Mouse (Mus musculus): ENCODE measurements around the gene Tuba3a. TPM values are rescaled to one million over a fixed set of nuclear protein-coding genes. Genes with fewer than 3 reads are reported as not detected.

The Tuba3a gene
- polyA plus RNA-seq, 1 experiment from 2014 or later: not detected

GRCm38 (mm10) chr6:125302231-125302982 is 16.6 kb upstream of the Tuba3a start:
- H3K36me3 ChIP-seq (ENCODE audit: control insufficient read depth, insufficient read depth, low read length): no peaks in the 10 kb centered on the region
- no peak overlapping the region for H3K9ac ChIP-seq (ENCODE audit: low read length)
- no peak overlapping the region for H3K4me3 ChIP-seq (ENCODE audit: low read depth, low read length)
- no peaks in the 10 kb centered on the region for H3K4me1 ChIP-seq (replicated peaks; ENCODE audit: control insufficient read depth, insufficient read depth, low read length)
- H3K27ac ChIP-seq (ENCODE audit: low read depth, low read length): no peak overlapping the region
- no peak for ATAC-seq (replicated peaks; ENCODE audit: low FRiP score)
- H3K27me3 ChIP-seq (ENCODE audit: control insufficient read depth, insufficient read depth, low read length): no peaks in the 10 kb centered on the region
- H3K4me2 ChIP-seq (ENCODE audit: low read depth, low read length, severe bottlenecking): no peak overlapping the region
- WGBS: 90% methylated on average over 24 of the region's 24 CpGs
- H3K9me3 ChIP-seq (ENCODE audit: control insufficient read depth, low read length): no peaks in the 10 kb centered on the region
- no peak for DNase-seq (ENCODE audit: low spot score)

GRCm38 (mm10) chr6:125300982-125301381 is 15.1 kb upstream of the Tuba3a start:
- no peak overlapping the region for H3K27ac ChIP-seq (ENCODE audit: low read depth, low read length)
- 67% methylated on average over 1 of the region's 1 CpGs for WGBS
- no peaks in the 10 kb centered on the region for H3K27me3 ChIP-seq (ENCODE audit: control insufficient read depth, insufficient read depth, low read length)
- H3K9ac ChIP-seq (ENCODE audit: low read length): no peak overlapping the region
- H3K4me2 ChIP-seq (ENCODE audit: low read depth, low read length, severe bottlenecking): no peak overlapping the region
- H3K9me3 ChIP-seq (ENCODE audit: control insufficient read depth, low read length): no peaks in the 10 kb centered on the region
- no peak for ATAC-seq (replicated peaks; ENCODE audit: low FRiP score)
- DNase-seq (ENCODE audit: low spot score): no peak
- H3K36me3 ChIP-seq (ENCODE audit: control insufficient read depth, insufficient read depth, low read length): no peaks in the 10 kb centered on the region
- H3K4me1 ChIP-seq (replicated peaks; ENCODE audit: control insufficient read depth, insufficient read depth, low read length): no peaks in the 10 kb centered on the region
- H3K4me3 ChIP-seq (ENCODE audit: low read depth, low read length): no peak overlapping the region

- Histone ChIP-seq H3K4me1 (replicated peaks; ENCODE audit: control insufficient read depth, insufficient read depth, low read length) (no peaks in the 10 kb centered on the region), H3K4me2 (ENCODE audit: low read depth, low read length, severe bottlenecking) (no peak overlapping the region), H3K4me3 (ENCODE audit: low read depth, low read length) (no peak overlapping the region), H3K9ac (ENCODE audit: low read length) (no peak overlapping the region), H3K27ac (ENCODE audit: low read depth, low read length) (no peak overlapping the region), H3K36me3 (ENCODE audit: control insufficient read depth, insufficient read depth, low read length) (no peaks in the 10 kb centered on the region), H3K27me3 (ENCODE audit: control insufficient read depth, insufficient read depth, low read length) (no peaks in the 10 kb centered on the region), H3K9me3 (ENCODE audit: control insufficient read depth, low read length) (no peaks in the 10 kb centered on the region)
- DNase-seq (ENCODE audit: low spot score) (no peak), ATAC-seq (replicated peaks; ENCODE audit: low FRiP score) (no peak)
- WGBS: 75% methylated on average over 5 of the region's 5 CpGs
Observed at GRCm38 (mm10) chr6:125297149-125297820, 11.4 kb upstream of the Tuba3a start.

- no peaks in the 10 kb centered on the region for H3K4me1 ChIP-seq (replicated peaks; ENCODE audit: control insufficient read depth, insufficient read depth, low read length)
- H3K27me3 ChIP-seq (ENCODE audit: control insufficient read depth, insufficient read depth, low read length): no peaks in the 10 kb centered on the region
- DNase-seq (ENCODE audit: low spot score) (no peak), ATAC-seq (replicated peaks; ENCODE audit: low FRiP score) (no peak)
- no peak overlapping the region for H3K4me2 ChIP-seq (ENCODE audit: low read depth, low read length, severe bottlenecking)
- H3K36me3 ChIP-seq (ENCODE audit: control insufficient read depth, insufficient read depth, low read length): no peaks in the 10 kb centered on the region
- no peak overlapping the region for H3K27ac ChIP-seq (ENCODE audit: low read depth, low read length)
- WGBS: 88% methylated on average over 4 of the region's 4 CpGs
- H3K9me3 ChIP-seq (ENCODE audit: control insufficient read depth, low read length): no peaks in the 10 kb centered on the region
- no peak overlapping the region for H3K9ac ChIP-seq (ENCODE audit: low read length)
- H3K4me3 ChIP-seq (ENCODE audit: low read depth, low read length): no peak overlapping the region
Observed at GRCm38 (mm10) chr6:125294049-125294448, 8.2 kb upstream of the Tuba3a start.

- 90% methylated on average over 7 of the region's 7 CpGs for WGBS
- Histone ChIP-seq H3K4me1 (replicated peaks; ENCODE audit: control insufficient read depth, insufficient read depth, low read length) (no peaks in the 10 kb centered on the region), H3K36me3 (ENCODE audit: control insufficient read depth, insufficient read depth, low read length) (no peaks in the 10 kb centered on the region), H3K4me2 (ENCODE audit: low read depth, low read length, severe bottlenecking) (no peak overlapping the region), H3K4me3 (ENCODE audit: low read depth, low read length) (no peak overlapping the region), H3K9me3 (ENCODE audit: control insufficient read depth, low read length) (no peaks in the 10 kb centered on the region), H3K27ac (ENCODE audit: low read depth, low read length) (no peak overlapping the region), H3K27me3 (ENCODE audit: control insufficient read depth, insufficient read depth, low read length) (no peaks in the 10 kb centered on the region), H3K9ac (ENCODE audit: low read length) (no peak overlapping the region)
- ATAC-seq (replicated peaks; ENCODE audit: low FRiP score): no peak
- no peak for DNase-seq (ENCODE audit: low spot score)
Observed at GRCm38 (mm10) chr6:125292256-125292655, 6.4 kb upstream of the Tuba3a start.

- WGBS: 85% methylated on average over 4 of the region's 4 CpGs
- no peaks in the 10 kb centered on the region for H3K27me3 ChIP-seq (ENCODE audit: control insufficient read depth, insufficient read depth, low read length)
- H3K4me1 ChIP-seq (replicated peaks; ENCODE audit: control insufficient read depth, insufficient read depth, low read length): no peaks in the 10 kb centered on the region
- ATAC-seq (replicated peaks; ENCODE audit: low FRiP score): no peak
- H3K4me2 ChIP-seq (ENCODE audit: low read depth, low read length, severe bottlenecking): no peak overlapping the region
- no peak for DNase-seq (ENCODE audit: low spot score)
- no peaks in the 10 kb centered on the region for H3K9me3 ChIP-seq (ENCODE audit: control insufficient read depth, low read length)
- no peaks in the 10 kb centered on the region for H3K36me3 ChIP-seq (ENCODE audit: control insufficient read depth, insufficient read depth, low read length)
- H3K4me3 ChIP-seq (ENCODE audit: low read depth, low read length): no peak overlapping the region
- H3K9ac ChIP-seq (ENCODE audit: low read length): no peak overlapping the region
- H3K27ac ChIP-seq (ENCODE audit: low read depth, low read length): no peak overlapping the region
Observed at GRCm38 (mm10) chr6:125291329-125291728, 5.5 kb upstream of the Tuba3a start.

- no peak for ATAC-seq (replicated peaks; ENCODE audit: low FRiP score)
- WGBS: 85% methylated on average over 5 of the region's 5 CpGs
Observed at GRCm38 (mm10) chr6:125288730-125289129, 2.9 kb upstream of the Tuba3a start.

GRCm38 (mm10) chr6:125286944-125287343 is 1.1 kb upstream of the Tuba3a start:
- H3K4me1 ChIP-seq (replicated peaks; ENCODE audit: control insufficient read depth, insufficient read depth, low read length): no peaks in the 10 kb centered on the region
- WGBS: 84% methylated on average over 4 of the region's 4 CpGs
- no peaks in the 10 kb centered on the region for H3K36me3 ChIP-seq (ENCODE audit: control insufficient read depth, insufficient read depth, low read length)
- no peak for ATAC-seq (replicated peaks; ENCODE audit: low FRiP score)
- no peaks in the 10 kb centered on the region for H3K27me3 ChIP-seq (ENCODE audit: control insufficient read depth, insufficient read depth, low read length)
- no peak overlapping the region for H3K4me2 ChIP-seq (ENCODE audit: low read depth, low read length, severe bottlenecking)
- no peaks in the 10 kb centered on the region for H3K9me3 ChIP-seq (ENCODE audit: control insufficient read depth, low read length)
- no peak overlapping the region for H3K4me3 ChIP-seq (ENCODE audit: low read depth, low read length)
- no peak for DNase-seq (ENCODE audit: low spot score)
- no peak overlapping the region for H3K9ac ChIP-seq (ENCODE audit: low read length)
- H3K27ac ChIP-seq (ENCODE audit: low read depth, low read length): no peak overlapping the region

More at GRCm38 (mm10) chr6:125288730-125289129, 2.9 kb upstream of the Tuba3a start:
- Histone ChIP-seq H3K9me3 (ENCODE audit: control insufficient read depth, low read length) (no peaks in the 10 kb centered on the region), H3K27ac (ENCODE audit: low read depth, low read length) (no peak overlapping the region), H3K4me2 (ENCODE audit: low read depth, low read length, severe bottlenecking) (no peak overlapping the region), H3K36me3 (ENCODE audit: control insufficient read depth, insufficient read depth, low read length) (no peaks in the 10 kb centered on the region), H3K4me1 (replicated peaks; ENCODE audit: control insufficient read depth, insufficient read depth, low read length) (no peaks in the 10 kb centered on the region), H3K4me3 (ENCODE audit: low read depth, low read length) (no peak overlapping the region), H3K27me3 (ENCODE audit: control insufficient read depth, insufficient read depth, low read length) (no peaks in the 10 kb centered on the region), H3K9ac (ENCODE audit: low read length) (no peak overlapping the region)
- DNase-seq (ENCODE audit: low spot score): no peak

- Histone ChIP-seq H3K4me1 (replicated peaks; ENCODE audit: control insufficient read depth, insufficient read depth, low read length) (no peaks in the 10 kb centered on the region), H3K4me3 (ENCODE audit: low read depth, low read length) (no peak overlapping the region), H3K9ac (ENCODE audit: low read length) (no peak overlapping the region), H3K27me3 (ENCODE audit: control insufficient read depth, insufficient read depth, low read length) (no peaks in the 10 kb centered on the region), H3K27ac (ENCODE audit: low read depth, low read length) (no peak overlapping the region), H3K4me2 (ENCODE audit: low read depth, low read length, severe bottlenecking) (no peak overlapping the region), H3K36me3 (ENCODE audit: control insufficient read depth, insufficient read depth, low read length) (no peaks in the 10 kb centered on the region), H3K9me3 (ENCODE audit: control insufficient read depth, low read length) (no peaks in the 10 kb centered on the region)
- no peak for DNase-seq (ENCODE audit: low spot score)
- WGBS: 90% methylated on average over 7 of the region's 7 CpGs
- no peak for ATAC-seq (replicated peaks; ENCODE audit: low FRiP score)
Observed at GRCm38 (mm10) chr6:125284751-125285150, 1.1 kb downstream of the Tuba3a start.

Measured in forebrain, embryonic 11.5 days (tissue).